Mouse (Mus musculus) testis, adult 2 months (tissue): ENCODE measurements around the gene Srp14.

Experiments
- CTCF ChIP-seq: fragments of 200-500 bp; IDR thresholded peaks from 2 replicates; pipeline ENCODE4 v1.5.1; 2012; ENCODE audit warnings: low read depth, mild to moderate bottlenecking, inconsistent platforms, low read length, moderate library complexity; ENCODE audit not compliant: control insufficient read depth, insufficient read depth, insufficient replicate concordance
- POLR2A ChIP-seq: fragments of 200-500 bp; IDR thresholded peaks from 2 replicates; pipeline ENCODE4 v1.6.1; 2012; ENCODE audit warnings: low read depth, mild to moderate bottlenecking, inconsistent platforms, low read length, moderate library complexity; ENCODE audit not compliant: control insufficient read depth

GRCm38 (mm10) chr2:118490241-118491091 is 11.0 kb upstream of the Srp14 start:
- no peak for TF ChIP-seq CTCF
- no peak for TF ChIP-seq POLR2A
